Mouse (Mus musculus) cerebellum, postnatal 25 days (tissue): ENCODE data around the gene Gm28053.

ENCODE experiments used
- DNase-seq, 2 experiments: peaks; one replicate each; pipeline ENCODE4 v3.0.0; 2021; ENCODE audit warnings: mixed read lengths in 2 of 2

The Gm28053 gene

GRCm38 (mm10) chr6:48741711-48742206 is 23.4 kb downstream of the Gm28053 start:
- no peak for DNase-seq

DNA sequence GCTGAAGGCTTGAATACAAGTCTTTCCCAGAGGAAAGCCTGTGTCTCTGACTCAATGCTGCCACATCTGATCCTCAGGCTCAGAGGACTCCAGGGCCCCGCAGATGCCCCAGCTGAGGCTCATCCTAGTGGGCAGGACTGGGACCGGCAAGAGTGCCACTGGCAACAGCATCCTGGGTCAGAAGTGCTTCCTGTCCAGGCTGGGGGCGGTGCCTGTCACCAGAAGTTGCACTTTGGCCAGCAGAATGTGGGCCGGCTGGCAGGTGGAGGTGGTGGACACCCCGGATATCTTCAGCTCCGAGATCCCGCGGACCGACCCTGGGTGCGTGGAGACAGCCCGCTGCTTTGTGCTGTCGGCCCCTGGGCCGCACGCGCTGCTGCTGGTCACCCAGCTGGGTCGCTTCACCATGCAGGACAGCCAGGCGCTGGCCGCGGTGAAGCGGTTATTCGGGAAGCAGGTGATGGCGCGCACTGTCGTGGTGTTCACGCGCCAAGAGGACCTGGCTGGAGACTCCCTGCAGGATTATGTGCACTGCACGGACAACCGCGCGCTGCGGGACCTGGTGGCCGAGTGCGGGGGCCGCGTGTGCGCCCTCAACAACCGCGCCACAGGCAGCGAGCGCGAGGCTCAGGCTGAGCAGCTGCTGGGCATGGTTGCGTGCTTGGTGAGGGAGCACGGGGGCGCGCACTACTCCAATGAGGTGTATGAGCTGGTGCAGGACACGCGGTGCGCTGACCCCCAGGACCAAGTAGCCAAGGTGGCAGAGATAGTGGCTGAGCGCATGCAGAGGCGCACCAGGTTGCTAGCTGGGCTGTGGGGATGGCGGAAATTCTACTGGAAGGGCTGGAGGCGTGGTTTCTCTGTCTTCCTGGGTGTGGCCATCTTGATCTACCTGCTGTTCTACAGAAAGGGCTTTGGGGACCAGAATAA is 24.3 kb downstream of the Gm28053 start:
- DNase-seq, result no peak

DNA sequence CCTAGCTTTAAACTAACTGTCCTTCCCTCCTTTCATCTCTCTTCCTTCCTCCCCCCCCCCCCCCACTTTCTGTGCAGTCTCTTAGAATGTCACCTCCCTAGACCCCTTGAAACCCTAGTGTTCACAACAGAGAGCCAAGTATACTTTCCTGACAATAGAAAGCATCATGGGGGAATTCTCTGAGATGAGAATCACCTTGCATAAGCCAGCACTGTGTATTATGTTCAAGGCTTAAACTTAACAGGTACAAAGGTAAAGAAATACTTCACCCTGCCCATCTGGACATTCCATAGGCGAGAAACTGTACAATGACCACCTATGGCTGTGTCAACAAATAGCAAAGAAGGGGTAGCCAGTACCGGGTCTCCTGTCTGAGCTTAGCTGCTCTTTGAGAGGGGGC is 27.1 kb downstream of the Gm28053 start:
- no peak for DNase-seq

- peak in 1 of 2 experiments; percentile 28 for DNase-seq
These were observed 27.8 kb downstream of the Gm28053 start, which contains the start of gene Gimap5 for GRCm38 (mm10) chr6:48745959-48746889. Gimap5 (plus strand) TSS chr6:48746197.

GRCm38 (mm10) chr6:48747091-48747966 is 28.9 kb downstream of the Gm28053 start:
- no peak for DNase-seq

DNA sequence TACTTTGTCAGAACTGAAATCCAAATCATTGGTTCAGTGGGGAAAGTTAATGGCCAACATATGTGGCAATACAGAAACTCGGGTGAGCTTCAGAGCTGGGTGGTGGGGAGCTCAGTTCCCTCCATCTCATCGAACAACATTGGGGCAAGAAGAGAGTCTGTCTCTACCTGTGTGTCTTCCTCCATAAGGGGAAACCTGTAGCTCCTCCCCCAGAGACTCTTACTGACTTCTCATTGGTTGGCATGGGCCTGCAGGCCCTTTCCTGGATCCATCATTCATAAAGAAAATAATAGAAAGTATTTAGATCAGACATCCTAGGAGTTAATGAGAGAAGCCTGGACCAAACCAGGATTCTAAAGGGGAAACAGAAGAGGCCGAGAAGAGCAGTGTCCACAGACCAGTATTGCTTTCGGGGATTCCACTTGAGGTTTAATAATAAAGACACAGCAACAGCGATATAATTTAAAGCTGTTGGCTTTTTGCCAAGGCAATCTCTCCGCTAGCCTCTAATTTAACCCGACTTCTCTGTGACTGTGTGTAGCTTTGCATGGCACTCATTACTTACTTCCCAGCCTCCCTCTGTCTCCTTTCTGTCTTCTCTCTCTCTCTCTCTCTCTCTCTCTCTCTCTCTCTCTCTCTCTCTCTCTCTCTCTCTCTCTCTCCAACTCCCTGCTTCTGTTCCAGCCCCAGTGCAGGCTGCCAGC is 45.3 kb downstream of the Gm28053 start:
- DNase-seq, result no peak

DNA sequence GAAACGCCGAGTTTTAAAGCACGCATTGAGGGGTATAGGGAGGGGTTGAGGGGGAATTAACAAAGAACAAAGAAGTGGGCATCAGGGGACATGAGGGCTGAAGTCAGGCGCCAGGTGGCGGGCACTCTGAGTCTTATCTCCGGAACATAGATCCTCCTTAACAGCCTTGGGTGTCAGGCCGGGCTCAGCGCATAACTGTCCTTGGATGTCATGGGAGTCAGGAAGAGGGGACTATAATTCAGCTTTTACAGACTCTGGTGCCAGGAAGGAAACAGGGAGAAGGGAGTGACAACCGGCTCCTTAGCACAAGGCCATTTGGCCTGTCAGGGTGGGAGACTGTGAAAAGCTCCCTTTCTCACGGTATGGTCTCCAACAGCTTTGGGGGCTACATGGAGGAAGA is 46.1 kb downstream of the Gm28053 start:
- DNase-seq, result no peak

- no peak for DNase-seq
These were observed 49.9 kb downstream of the Gm28053 start for GRCm38 (mm10) chr6:48768178-48768869.

DNA sequence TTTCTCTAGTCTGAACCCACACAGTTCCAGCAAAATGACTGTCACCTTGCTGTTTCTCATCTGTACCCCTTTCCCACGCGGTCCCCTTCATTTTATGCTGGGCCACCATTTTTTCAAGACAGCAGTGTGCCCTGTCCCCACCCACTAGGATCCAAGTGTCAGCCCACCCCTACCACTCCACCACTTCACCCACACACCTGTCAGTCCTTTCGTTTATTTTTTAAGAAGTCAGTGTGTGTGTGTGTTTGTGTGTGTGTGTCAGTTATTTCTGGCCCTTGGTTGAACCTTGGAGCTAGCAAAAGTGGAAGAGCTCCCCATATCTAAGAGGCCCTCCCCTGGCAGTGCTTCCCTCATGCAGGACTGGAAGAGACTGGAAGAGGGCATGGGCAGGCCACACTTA is 50.5 kb downstream of the Gm28053 start:
- DNase-seq, result no peak

- no peak for DNase-seq
These were observed 52.3 kb downstream of the Gm28053 start, which contains the start of gene Gimap3 for GRCm38 (mm10) chr6:48770696-48771095. Gimap3 (minus strand) TSS chr6:48770851.

DNA sequence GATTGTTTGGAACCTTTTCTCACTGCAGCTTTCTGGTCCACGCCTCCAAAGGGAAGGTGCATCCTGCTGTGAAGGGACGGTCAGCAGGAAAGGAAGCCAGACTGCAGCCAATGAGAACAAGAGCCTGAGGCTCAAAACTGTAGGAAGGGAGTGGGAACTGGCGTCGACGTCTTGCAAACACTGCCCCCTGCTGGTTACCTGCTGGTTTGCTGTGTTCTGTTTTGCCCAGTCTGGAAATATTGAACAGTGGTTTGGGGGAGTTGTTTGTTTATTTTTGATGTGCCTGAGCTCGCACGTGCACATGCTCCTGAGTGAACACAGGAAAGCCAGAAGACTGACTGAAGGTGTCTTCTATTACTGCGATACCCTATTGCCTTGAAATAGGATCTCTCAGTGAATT is 53.6 kb downstream of the Gm28053 start:
- DNase-seq, result peak; percentile 70 to 86

DNA sequence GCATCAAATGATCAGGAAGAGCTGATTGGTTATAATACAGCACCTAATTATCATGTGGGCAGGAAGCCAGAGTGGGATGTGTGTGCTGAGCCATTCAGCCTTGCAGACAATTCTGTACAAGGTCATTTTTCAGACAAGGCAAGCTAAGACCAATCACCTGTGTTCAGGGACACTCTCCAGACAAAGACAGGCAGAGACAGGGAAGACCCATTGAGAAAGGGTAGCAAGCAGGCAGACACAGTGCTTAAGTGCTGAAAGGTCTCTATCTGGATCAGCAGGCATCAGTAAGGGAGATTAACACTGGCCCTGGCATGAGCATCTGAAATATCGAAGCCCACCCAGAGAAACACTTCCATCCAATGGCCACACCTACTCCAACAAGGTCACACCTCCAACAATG is 66.0 kb downstream of the Gm28053 start:
- no peak for DNase-seq

GRCm38 (mm10) chr6:48785189-48785588 is 66.8 kb downstream of the Gm28053 start:
- no peak for DNase-seq

DNA sequence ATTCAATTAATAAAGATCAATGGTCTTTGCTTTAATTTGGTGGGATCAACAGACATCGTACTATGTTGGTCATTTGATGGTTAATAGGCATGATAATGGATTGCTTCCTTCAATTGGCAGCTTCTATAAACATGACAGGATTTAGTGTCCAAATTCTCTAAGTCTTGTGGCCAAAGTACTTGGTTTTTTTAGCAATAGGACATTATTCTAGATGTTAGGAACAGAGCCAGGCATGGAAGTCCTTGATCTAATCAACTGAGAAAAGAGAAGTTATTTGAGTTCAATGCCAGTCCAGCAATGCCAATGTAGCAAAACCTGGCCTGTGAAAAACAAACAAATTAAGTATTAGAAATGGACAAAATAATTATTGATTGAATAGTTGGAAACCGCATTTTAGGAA is 67.2 kb downstream of the Gm28053 start:
- no peak for DNase-seq

DNA sequence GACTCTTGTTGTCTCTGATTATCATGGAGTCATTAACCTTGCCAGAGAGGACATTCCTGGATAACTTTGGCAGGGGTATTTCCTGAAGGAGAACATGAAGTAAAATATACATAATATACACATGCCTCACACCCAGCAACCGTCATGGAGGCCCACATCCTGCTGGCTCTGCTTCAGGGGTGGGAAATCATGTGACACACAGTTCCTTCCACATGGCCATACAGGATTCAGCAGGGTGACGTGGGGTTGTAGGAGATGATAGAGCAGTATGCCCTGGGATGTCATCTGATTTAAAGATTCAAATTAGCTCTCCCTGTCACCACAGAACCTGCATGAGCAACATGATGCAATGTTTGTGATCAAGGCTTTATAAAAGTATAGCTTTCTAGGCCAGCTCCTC is 69.5 kb downstream of the Gm28053 start:
- DNase-seq, result no peak

- no peak for DNase-seq
These were observed 83.5 kb downstream of the Gm28053 start for GRCm38 (mm10) chr6:48801897-48802296.
